Mouse (Mus musculus): ENCODE measurements around the gene Arhgap15.

Arhgap15 gene

GRCm38 (mm10) chr2:44024704-44025103 lies 276.1 kb downstream of the Arhgap15 start:
- DNase-seq (ENCODE audit: low read depth in 1 of 2, low spot score in 2 of 2), result no peak

- DNase-seq (ENCODE audit: low read depth in 1 of 2, low spot score in 2 of 2), result no peak
These were observed 280.6 kb downstream of the Arhgap15 start for GRCm38 (mm10) chr2:44029035-44029715.

GRCm38 (mm10) chr2:44029865-44030264 lies 281.2 kb downstream of the Arhgap15 start:
- DNase-seq (ENCODE audit: low read depth in 1 of 2, low spot score in 2 of 2), result no peak

GRCm38 (mm10) chr2:44039522-44040203 lies 291.0 kb downstream of the Arhgap15 start:
- DNase-seq (ENCODE audit: low read depth in 1 of 2, low spot score in 2 of 2), result no peak

GRCm38 (mm10) chr2:44044088-44044487 lies 295.5 kb downstream of the Arhgap15 start:
- no peak for DNase-seq (ENCODE audit: low read depth in 1 of 2, low spot score in 2 of 2)

- no peak for DNase-seq (ENCODE audit: low read depth in 1 of 2, low spot score in 2 of 2)
These were observed 296.0 kb downstream of the Arhgap15 start for GRCm38 (mm10) chr2:44044634-44045033.

GRCm38 (mm10) chr2:44045231-44045630 lies 296.6 kb downstream of the Arhgap15 start:
- DNase-seq (ENCODE audit: low read depth in 1 of 2, low spot score in 2 of 2), result no peak

GRCm38 (mm10) chr2:44060306-44060705 lies 311.7 kb downstream of the Arhgap15 start:
- no peak for DNase-seq (ENCODE audit: low read depth in 1 of 2, low spot score in 2 of 2)

- DNase-seq (ENCODE audit: low read depth in 1 of 2, low spot score in 2 of 2), result no peak
These were observed 312.1 kb downstream of the Arhgap15 start for GRCm38 (mm10) chr2:44060716-44061115.

- no peak for DNase-seq (ENCODE audit: low read depth in 1 of 2, low spot score in 2 of 2)
These were observed 316.4 kb downstream of the Arhgap15 start for GRCm38 (mm10) chr2:44065067-44065466.

- DNase-seq (ENCODE audit: low read depth in 1 of 2, low spot score in 2 of 2), result no peak
These were observed 319.7 kb downstream of the Arhgap15 start for GRCm38 (mm10) chr2:44068151-44068840.

- DNase-seq (ENCODE audit: low read depth in 1 of 2, low spot score in 2 of 2), result no peak
These were observed 320.3 kb downstream of the Arhgap15 start for GRCm38 (mm10) chr2:44068906-44069305.

- no peak for DNase-seq (ENCODE audit: low read depth in 1 of 2, low spot score in 2 of 2)
These were observed 327.9 kb downstream of the Arhgap15 start for GRCm38 (mm10) chr2:44076570-44076969.

GRCm38 (mm10) chr2:44080530-44080929 lies 331.9 kb downstream of the Arhgap15 start:
- no peak for DNase-seq (ENCODE audit: low read depth in 1 of 2, low spot score in 2 of 2)

- no peak for DNase-seq (ENCODE audit: low read depth in 1 of 2, low spot score in 2 of 2)
These were observed 332.6 kb downstream of the Arhgap15 start for GRCm38 (mm10) chr2:44081241-44081640.

- DNase-seq (ENCODE audit: low read depth in 1 of 2, low spot score in 2 of 2), result no peak
These were observed 335.8 kb downstream of the Arhgap15 start for GRCm38 (mm10) chr2:44084471-44084870.

GRCm38 (mm10) chr2:44086403-44087056 lies 337.9 kb downstream of the Arhgap15 start:
- DNase-seq (ENCODE audit: low read depth in 1 of 2, low spot score in 2 of 2), result no peak

- no peak for DNase-seq (ENCODE audit: low read depth in 1 of 2, low spot score in 2 of 2)
These were observed 349.9 kb downstream of the Arhgap15 start for GRCm38 (mm10) chr2:44098552-44098951.

GRCm38 (mm10) chr2:44102351-44102750 lies 353.7 kb downstream of the Arhgap15 start:
- no peak for DNase-seq (ENCODE audit: low read depth in 1 of 2, low spot score in 2 of 2)

- DNase-seq (ENCODE audit: low read depth in 1 of 2, low spot score in 2 of 2), result no peak
These were observed 354.7 kb downstream of the Arhgap15 start for GRCm38 (mm10) chr2:44103321-44103720.

- DNase-seq (ENCODE audit: low read depth in 1 of 2, low spot score in 2 of 2), result no peak
These were observed 355.1 kb downstream of the Arhgap15 start for GRCm38 (mm10) chr2:44103742-44104141.
